In the genomic region with DNA sequence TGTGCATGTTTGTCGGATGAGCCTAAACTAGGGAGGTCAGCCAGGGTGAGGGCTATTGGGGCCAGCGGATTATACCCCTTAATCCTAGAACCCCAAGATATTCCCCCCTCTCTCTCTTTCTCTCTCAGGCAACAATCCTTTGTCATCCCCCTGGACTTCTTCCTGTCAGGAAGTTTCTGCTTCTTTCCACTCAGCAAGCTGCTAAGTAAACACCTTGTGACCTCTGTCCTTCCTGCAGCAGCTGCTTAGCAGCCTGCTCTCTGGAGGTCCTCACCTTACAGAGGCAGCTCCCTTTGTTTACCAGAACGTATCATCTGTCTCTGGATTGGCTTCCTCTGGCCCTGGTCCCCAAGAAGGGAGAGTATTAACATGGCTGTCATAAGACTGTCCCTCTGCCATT, we compare ENCODE assay signal across 12 mouse cellular contexts. TPM values are rescaled to one million over a fixed set of nuclear protein-coding genes. Genes with fewer than 3 reads are reported as not detected.
A peak's percentile ranks its signal among the peaks of the same experiment; 100 is the strongest.
DNase-seq lines count a peak whose midpoint lies in the region; ATAC-seq and TF ChIP-seq lines count a peak whose summit lies in the region.
"Had no signal": no experiment of that assay in that cellular context is flagged by ENCODE, and none has a peak within 500 bp of the region (broad histone marks: within the 10 kb centered on the region; RNA-seq: fewer than 3 reads in every experiment).

No protein-coding gene starts in this region.

- TF ChIP-seq POLR2A in heart, adult 2 months (IDR thresholded peaks at IDR 0.05; ENCODE audit: insufficient read depth, low read depth, low read length) = no peak

- H3K4me1 ChIP-seq in heart, adult 2 months (ENCODE audit: control insufficient read depth, insufficient read depth, low read length) = peaks cover 8% of the 10 kb centered on the region
- H3K4me1 ChIP-seq in kidney, postnatal 0 days (replicated peaks; ENCODE audit: insufficient read depth, low read length) = peaks cover 16% of the 10 kb centered on the region
- H3K4me1 ChIP-seq in embryonic facial prominence, embryonic 10.5 days = peaks cover 40% of the 10 kb centered on the region

- no peaks in the 10 kb centered on the region for H3K79me2 ChIP-seq in heart, adult 2 months (replicated peaks; ENCODE audit: control insufficient read depth, insufficient read depth, low read length)

- peak overlapping the region; percentile 61; the same call in 1 of the 2 replicates for H3K27ac ChIP-seq in heart, adult 2 months
- H3K27ac ChIP-seq in kidney, postnatal 0 days = no peak overlapping the region
- peak overlapping the region; percentile 78 for H3K27ac ChIP-seq in embryonic facial prominence, embryonic 10.5 days (replicated peaks)
- H3K27ac ChIP-seq: liver, embryonic 13.5 days had no signal

- no peak overlapping the region for H3K9ac ChIP-seq in heart, adult 2 months (ENCODE audit: low read depth, low read length)
- peak overlapping the region; percentile 27; the same call in 1 of the 2 replicates for H3K9ac ChIP-seq in kidney, postnatal 0 days (ENCODE audit: low read depth, low read length)
- H3K9ac ChIP-seq: liver, embryonic 13.5 days had no signal

- DNase-seq in heart, adult 2 months = no peak
- no peak for DNase-seq in heart, postnatal 14 days
- DNase-seq in kidney, postnatal 0 days (ENCODE audit: low spot score) = peak; percentile 56
- no peak for DNase-seq in kidney, adult 11 months
- peak; percentile 57 for DNase-seq in embryonic facial prominence, embryonic 10.5 days (ENCODE audit: low spot score)
- DNase-seq in mesoderm, embryonic 11.5 days (ENCODE audit: low read depth, low spot score) = peak; percentile 28
- no peak for DNase-seq in cerebellum, adult 8-10 months
- no peak for DNase-seq in thymus, postnatal 4 days
- DNase-seq: cerebellum, adult 9-11 months; liver, embryonic 13.5 days had no signal

- H3K9me3 ChIP-seq in kidney, postnatal 0 days (replicated peaks; ENCODE audit: low read length) = no peaks in the 10 kb centered on the region
- no peaks in the 10 kb centered on the region for H3K9me3 ChIP-seq in embryonic facial prominence, embryonic 10.5 days
- H3K9me3 ChIP-seq: liver, embryonic 13.5 days had no signal

- no peaks in the 10 kb centered on the region for H3K36me3 ChIP-seq in heart, adult 2 months (ENCODE audit: control insufficient read depth, insufficient read depth, low read length)
- no peaks in the 10 kb centered on the region for H3K36me3 ChIP-seq in kidney, postnatal 0 days (ENCODE audit: insufficient read depth, low read length)
- no peaks in the 10 kb centered on the region for H3K36me3 ChIP-seq in embryonic facial prominence, embryonic 10.5 days (replicated peaks)
- H3K36me3 ChIP-seq: liver, embryonic 13.5 days had no signal

- TF ChIP-seq EP300 in heart, adult 2 months (IDR thresholded peaks at IDR 0.05; ENCODE audit: insufficient read depth, low read depth, low read length) = 0 out of 2 replicates have a peak, but pooled peaks have one; percentile 21

- intact Hi-C loops in heart, adult 2 months (cut with DNase I) = loop anchor here (5.0 kb wide), 2 partner anchors 143 to 193 kb away; a partner anchor contains a TSS
- intact Hi-C loops in heart, postnatal 14 days (cut with DNase I) = loop anchor here (5.0 kb wide), 2 partner anchors 148 to 193 kb away; a partner anchor contains a TSS

- H3K4me2 ChIP-seq in kidney, postnatal 0 days (ENCODE audit: low read length) = no peak overlapping the region
- H3K4me2 ChIP-seq: liver, embryonic 13.5 days had no signal

- H3K4me3 ChIP-seq in heart, adult 2 months = no peak overlapping the region
- H3K4me3 ChIP-seq in kidney, postnatal 0 days (replicated peaks; ENCODE audit: low read depth, low read length) = no peak overlapping the region
- H3K4me3 ChIP-seq in embryonic facial prominence, embryonic 10.5 days = no peak overlapping the region
- H3K4me3 ChIP-seq: erythroblast, embryonic 14.5 days; liver, embryonic 13.5 days; myocyte had no signal

- no peak for TF ChIP-seq CTCF in heart, adult 2 months (IDR thresholded peaks at IDR 0.05)
- no peak for TF ChIP-seq CTCF in kidney, postnatal 0 days (IDR thresholded peaks at IDR 0.05; ENCODE audit: low read depth)

- no peak; the same call in 1 of the 2 replicates for ATAC-seq in kidney, postnatal 0 days (replicated peaks; ENCODE audit: low FRiP score, low read depth)

- H3K27me3 ChIP-seq in heart, adult 2 months (ENCODE audit: control insufficient read depth, insufficient read depth, low read length) = no peaks in the 10 kb centered on the region
- H3K27me3 ChIP-seq in kidney, postnatal 0 days (ENCODE audit: insufficient read depth, low read length) = no peaks in the 10 kb centered on the region
- no peaks in the 10 kb centered on the region for H3K27me3 ChIP-seq in embryonic facial prominence, embryonic 10.5 days (replicated peaks; ENCODE audit: low read depth, poor library complexity, severe bottlenecking)
- H3K27me3 ChIP-seq: liver, embryonic 13.5 days had no signal

- 51% methylated on average over 3 of the region's 3 CpGs for WGBS in heart, adult 2 months
- WGBS in kidney, postnatal 0 days = 49% methylated on average over 3 of the region's 3 CpGs
- WGBS in embryonic facial prominence, embryonic 10.5 days = 35% methylated on average over 3 of the region's 3 CpGs

RNA-seq across cellular contexts. Expression of a gene that starts 10.3 kb away (rescaled TPM):
- total RNA-seq in heart, adult 2 months (2021) = 1 to 10 TPM; 2.7 to 3.8 TPM
- polyA plus RNA-seq in heart, adult 2 months (2012; rRNA removed) = 1.8 and 2.8 TPM in 2 replicates
- total RNA-seq in heart, postnatal 14 days (2021) = 1 to 10 TPM; 4.1 to 4.3 TPM
- 14.1 and 15.2 TPM in 2 replicates for polyA plus RNA-seq in kidney, postnatal 0 days (2015; fragmentation: Nextera tagmentation; extraction: Ambion mirVana)
- 24.5 and 26.4 TPM in 2 replicates for polyA plus RNA-seq in embryonic facial prominence, embryonic 10.5 days (2016; fragmentation: Nextera tagmentation; extraction: Ambion mirVana)

Comparison
In these comparisons a context has a peak if more than half of its experiments do, and no peak if none do; other contexts are left out.
1. DNase-seq: peak in kidney, postnatal 0 days (single experiment), embryonic facial prominence, embryonic 10.5 days (single experiment) and mesoderm, embryonic 11.5 days (single experiment); none in heart, adult 2 months (0 of 2), heart, postnatal 14 days (0 of 2), kidney, adult 11 months (single experiment), cerebellum, adult 8-10 months (single experiment) and thymus, postnatal 4 days (single experiment).